Mouse (Mus musculus) layer of hippocampus, adult 18-20 months (tissue): ENCODE data around the gene Ncor1. TPM values are rescaled to one million over a fixed set of nuclear protein-coding genes. Genes with fewer than 3 reads are reported as not detected.
"Not testable (repeated sequence)": the region's sequence is repeated elsewhere in the genome, so short reads cannot be mapped to it uniquely, and the experiment has no call there.

Experiments
- DNase-seq, 2 experiments: peaks; one replicate each; pipeline ENCODE4 v3.0.0; 2022; ENCODE audit warnings: low spot score in 2 of 2
- total RNA-seq, 2 experiments: library from RNA; stranded (reverse); gene quantifications; 2 replicates each; pipeline ENCODE4 v1.2.3; 2021

The Ncor1 gene
- total RNA-seq, 2 experiments from 2014 or later: 268 to 281 TPM

DNA sequence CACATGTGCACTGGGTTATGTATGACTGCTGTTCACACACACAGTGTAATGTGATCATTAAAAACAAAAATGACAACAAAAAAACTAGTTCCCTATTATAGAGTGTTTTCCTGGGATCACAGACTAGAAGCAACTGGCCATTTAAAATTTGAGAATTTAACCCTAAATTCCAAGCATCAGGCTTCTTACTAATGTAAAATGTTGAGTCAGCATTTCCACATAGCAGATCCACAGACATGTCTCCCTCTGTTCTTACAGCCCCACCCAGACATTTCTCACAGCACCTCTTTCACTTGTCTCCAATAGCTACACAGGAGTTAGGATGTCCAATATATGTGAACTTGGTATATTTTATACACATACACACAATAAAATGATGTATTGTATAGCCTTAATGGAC, 88.4 kb downstream of the Ncor1 start:
- no peak for DNase-seq

DNA sequence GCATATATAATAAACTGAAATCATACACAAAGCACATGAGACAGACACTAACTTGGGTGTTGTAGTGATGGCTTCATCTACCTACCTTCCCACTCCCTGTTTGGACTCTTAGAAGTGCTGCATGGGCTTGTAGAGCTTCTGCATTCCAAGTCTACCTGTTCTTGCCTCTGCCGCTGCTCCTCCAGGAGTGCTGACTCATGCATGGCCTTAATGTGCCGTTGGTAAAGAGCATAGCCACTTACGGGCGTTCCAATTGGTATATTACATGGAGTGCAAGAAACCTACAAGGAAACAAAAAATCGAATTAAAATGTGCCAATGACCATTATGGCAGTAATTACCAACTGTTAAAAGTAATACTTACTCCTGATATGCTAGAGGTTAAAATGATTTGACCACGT, 91.5 kb downstream of the Ncor1 start:
- no peak for DNase-seq

DNA sequence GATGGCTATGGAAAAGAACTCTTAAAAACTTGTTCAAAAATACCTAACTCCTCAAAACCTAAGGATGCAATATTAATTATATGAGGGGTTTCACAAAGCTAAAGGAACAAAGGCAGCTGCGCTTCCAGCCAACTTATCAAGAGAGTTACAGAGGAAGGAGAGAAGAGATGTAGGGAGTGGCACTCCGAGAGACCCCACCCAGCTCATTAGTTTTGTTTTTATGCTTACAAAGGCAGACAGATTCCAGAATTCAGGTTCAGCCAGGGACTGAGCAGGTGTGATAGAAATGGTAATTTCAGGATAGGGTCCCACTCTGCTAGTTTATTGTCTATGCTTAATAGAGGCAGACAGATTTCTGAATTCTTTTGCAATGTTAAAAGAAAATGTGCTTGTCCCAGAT, 103.1 kb downstream of the Ncor1 start:
- DNase-seq: no peak

DNA sequence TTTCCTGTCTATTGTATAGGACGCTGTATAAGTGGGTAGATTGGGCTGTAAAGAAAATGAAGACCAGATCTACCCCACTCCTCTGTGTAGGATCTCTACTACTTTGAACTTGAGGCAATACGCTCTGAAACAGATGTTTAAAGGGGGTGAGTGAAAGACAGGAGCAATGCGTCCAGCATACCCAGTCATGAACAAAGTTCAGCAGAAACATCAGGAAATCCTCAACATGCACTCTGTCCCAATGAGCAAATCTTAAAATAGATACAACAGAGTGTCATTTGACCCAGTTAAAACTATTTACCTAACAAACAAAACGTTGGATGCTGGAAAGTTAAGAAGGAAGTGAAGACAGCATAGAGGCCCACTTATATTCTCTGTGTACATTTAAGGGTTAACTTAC, 106.4 kb downstream of the Ncor1 start:
- DNase-seq: no peak

DNA sequence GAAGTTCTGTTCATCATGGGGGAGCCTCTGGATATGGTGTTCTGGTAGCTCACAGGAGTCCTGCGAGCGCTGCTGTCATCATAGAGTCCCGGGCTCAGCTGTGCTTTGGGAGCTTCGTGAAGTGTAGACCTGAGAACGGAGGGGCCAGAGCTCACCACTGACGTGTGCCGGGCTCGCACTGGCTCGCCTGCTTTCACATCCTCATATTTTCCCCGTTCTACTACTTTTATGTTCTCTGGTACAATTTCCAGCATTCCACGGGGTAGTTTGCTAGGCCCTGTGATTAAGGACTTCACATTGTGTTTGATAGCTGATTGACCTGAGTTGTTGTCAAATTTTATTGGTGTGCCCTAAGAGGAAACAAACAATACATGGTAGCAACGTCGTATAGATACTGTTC, 115.3 kb downstream of the Ncor1 start:
- no peak for DNase-seq

DNA sequence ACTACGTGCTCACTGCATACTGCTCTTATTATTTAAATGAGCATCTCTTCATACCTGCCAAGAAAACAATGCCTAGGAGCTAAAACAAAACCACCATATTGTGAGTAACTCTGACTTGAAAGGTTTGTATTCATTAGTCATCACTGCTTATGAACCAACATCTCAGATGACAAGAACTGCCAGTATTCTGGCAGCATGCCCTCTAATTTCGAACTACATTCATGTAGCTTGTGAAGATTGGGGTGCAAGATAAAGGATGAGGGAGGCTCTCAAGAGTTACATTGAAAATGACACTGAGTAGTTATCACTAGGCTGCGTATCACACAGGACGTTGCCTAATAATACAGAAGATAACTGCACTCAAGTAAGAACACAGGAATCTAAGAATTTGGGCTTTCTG, 126.1 kb downstream of the Ncor1 start:
- DNase-seq: peak in 1 of 2 experiments; percentile 42

DNA sequence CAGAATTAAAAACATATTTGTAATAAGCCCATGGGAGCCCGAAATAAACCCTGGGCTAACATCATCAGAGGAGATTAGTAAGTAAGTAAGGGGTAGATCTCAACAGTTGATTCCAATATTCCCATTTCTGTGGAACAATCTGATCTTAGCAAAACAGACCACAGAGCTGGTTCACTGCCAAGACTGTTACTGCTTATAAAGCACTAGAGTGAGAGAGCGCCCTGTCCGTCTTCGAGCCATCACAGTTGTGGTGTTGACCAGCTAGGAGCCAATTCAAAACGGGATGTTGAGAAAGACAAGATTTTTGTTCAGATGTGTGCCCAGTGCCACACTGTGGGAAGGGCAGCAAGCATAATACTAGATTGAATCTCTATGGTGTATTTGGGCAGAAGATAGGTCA, 127.2 kb downstream of the Ncor1 start:
- peak in 1 of 2 experiments; percentile 45 for DNase-seq

DNA sequence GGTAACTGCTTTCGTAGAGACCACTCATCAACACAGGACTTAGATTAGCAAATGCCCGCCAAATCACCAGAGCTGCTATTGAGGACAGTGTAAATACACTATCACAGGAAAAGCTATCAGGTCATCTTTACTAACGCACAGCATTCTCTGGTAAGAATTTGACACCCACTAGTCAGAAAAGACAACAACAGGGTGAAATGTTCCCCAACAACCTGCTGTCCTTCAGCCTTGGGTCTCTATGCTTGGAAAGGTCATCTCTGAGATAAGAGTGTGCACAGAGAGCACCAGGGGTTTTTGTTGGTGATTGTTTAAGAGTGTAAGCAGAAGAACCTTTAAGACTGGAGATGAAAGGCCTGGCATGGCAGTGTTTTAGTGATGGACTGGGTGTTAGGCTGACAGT, 134.7 kb downstream of the Ncor1 start:
- no peak for DNase-seq

DNA sequence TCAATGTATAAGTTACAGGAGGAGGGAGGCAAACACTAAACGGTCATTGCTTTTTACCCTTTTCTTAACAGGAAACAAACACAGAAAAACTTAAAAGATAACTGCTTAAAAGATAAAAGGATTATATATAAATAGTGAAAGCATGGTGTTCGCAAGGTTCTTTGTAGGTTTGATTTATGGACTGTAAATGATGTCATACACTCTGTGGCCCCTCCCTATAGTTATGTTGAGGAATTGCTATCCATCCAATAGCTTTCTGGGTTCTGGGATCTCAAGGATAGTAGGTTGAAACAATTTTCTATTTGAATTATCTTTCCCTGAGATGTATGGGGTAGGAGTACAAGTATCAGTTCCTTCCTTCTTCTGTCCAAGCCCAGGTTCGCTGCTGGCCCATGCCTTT, 138.2 kb downstream of the Ncor1 start:
- no peak for DNase-seq

DNA sequence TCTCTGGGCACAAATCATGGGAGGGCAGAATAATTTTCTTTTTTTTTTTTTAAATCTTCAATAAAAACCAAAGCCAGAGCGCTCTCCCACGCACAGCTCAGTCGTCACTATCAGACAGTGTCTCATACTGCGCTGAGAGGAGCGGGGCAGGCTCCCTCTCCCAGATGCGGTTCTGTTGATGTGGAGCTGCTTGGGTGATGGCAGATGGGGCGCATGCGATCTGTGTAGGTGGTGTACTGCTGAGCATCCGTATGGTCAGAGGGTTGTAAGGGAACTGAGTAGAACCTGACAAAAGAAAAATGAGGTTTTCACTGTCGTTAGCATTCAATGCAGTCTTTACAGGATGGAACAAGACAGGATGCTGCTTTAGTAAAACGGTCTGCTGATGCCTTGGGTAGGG, 140.6 kb downstream of the Ncor1 start:
- peak; percentile 83 to 92 for DNase-seq

DNA sequence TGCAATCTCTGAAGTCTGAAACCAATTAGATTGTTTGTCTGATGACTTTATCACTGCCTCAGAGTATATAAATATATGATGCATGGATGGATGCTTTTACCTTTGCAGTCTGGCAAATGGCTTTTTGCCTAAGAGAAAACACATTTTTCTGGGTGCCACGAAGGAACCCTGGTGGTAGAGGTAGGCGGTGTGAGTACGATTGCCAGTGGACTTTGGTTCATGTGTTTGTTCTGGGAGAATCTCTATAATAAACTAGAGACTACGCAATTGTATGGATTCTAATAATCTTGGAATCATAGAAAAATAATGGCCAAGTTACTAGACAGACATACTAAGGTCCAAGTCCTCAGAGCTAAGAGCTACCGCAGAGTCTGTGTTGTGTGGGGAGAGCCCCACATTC, 143.4 kb downstream of the Ncor1 start:
- DNase-seq: no peak

DNA sequence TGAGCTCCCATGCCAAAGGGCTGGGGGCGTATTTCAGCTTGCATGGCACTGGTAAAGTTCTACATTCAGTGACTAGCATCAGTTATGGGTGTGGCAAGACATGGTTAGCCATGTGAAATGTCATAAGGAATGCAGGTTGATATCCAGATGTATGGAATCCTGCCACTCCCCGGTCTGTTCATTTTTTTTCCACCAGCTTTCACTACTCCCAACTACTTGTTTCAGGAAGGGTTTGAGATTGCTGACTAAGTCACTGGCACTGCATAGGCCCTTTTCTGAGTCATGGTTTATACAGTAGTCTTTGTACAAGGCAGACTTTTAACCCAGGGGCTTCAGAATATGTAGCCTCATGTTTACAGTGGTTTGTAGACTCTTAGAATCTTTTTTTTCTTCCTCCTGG, 149.0 kb downstream of the Ncor1 start:
- DNase-seq: no peak

DNA sequence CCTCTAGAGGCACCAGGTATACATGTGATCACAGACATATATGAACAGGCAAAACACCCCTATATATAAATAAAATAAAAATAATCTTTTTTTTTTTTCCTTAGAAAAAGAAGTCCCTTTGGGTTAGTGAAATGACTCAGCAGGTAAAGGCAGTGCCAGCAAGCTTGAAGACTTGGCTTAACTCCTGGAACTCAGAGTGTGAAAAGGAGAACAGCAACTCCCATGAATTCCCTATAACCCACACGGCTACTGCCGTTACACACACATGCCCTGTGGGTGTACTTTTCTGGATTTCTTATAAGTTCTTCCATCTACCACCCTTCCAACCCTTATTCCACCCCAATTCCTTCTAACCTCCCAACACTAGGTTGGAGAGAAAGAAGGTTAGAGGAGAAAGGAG, 152.5 kb downstream of the Ncor1 start:
- no peak for DNase-seq

DNA sequence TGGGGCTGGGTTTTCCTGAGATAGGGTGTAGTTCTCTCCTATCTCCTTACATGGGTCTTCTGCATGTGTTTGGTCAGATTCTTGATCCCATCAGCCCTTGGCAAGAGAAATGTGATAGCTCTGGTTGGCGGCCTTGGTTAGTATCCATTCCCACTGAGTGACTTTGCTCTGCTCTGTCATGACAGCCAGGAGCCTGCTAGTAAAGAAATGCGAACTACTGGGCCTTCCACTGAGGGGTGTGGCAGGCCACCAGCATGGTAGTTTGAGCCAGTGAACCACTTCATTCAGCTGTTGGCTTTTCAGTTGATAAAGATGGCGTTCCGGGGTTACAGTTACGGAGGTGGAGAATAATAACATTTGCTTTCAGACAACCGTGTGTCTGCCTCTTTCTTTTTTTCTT, 159.5 kb downstream of the Ncor1 start:
- DNase-seq: no peak

DNA sequence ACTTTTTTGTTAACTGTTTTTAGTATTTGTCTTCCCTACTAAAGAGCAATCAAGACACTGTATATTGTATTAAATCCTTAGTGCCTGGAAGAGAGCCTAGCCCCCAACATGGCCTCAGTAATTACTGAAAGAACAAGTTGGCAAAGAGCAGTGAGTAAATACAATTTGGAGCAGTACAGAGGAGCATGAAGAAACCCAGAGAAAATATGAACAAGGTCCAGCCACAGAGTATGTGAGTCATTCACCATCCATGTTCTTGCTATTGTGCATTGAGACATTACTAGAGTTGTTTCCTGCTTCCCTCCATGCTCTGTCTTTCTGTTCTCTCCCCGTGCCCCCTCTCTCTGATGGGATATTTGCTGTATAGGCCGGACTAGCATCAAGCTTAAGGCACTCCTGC, 164.2 kb downstream of the Ncor1 start:
- no peak for DNase-seq

DNA sequence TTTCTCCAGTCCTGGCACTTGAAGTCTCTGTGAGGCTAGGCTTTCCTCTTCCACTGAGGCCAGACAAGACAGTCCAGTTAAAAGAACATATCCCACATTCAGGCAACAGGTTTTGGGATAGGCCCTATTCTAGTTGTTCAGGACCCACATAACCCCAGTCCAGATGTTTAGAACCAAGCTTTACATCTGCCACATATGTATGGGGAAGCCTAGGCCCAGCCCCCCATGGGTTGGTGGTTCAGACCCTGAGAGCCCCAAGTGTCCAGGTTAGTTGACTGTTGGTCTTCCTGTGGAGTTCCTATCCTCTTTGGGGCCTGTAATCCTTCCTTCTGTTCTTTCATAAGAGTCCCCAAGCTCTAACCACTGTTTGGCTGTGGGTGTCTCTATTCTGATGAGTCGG, 170.6 kb downstream of the Ncor1 start:
- no peak for DNase-seq

DNA sequence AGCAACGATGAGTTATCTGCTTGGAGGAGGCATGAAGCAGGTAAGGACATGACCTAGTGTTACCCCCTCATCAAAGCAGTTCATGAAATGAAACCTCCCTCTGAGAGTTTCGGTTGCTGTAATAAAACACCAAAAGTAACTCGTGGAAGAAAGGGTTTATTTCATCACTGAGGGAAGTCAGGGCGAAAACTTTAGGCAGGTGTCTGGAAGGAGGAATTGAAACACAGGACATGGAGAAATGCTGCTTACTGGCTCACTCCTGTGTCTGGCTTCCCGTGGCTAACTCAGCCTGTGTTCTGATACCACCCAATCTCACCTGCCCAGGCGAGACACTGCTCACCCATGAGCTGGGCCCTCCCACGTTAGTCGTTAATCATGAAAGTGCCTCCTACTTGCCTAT, 173.3 kb downstream of the Ncor1 start:
- DNase-seq: no peak

DNA sequence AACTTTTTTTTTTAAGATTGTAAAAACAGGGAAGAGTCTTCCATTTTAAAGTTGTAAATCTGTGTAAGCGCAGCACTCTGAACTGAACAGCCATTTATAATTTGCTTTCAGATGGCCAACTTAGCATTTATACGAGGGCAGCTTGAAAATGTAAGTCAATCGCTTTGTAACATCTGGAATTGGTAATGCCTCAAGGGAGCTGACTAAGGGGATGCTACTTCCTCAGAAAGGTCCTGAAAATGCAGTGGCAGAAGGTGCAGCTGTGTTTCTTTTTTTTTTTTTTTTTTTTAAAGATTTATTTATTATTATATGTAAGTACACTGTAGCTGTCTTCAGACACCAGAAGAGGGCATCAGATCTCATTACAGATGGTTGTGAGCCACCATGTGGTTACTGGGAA, 174.3 kb downstream of the Ncor1 start:
- not testable (repeated sequence) for DNase-seq

DNA sequence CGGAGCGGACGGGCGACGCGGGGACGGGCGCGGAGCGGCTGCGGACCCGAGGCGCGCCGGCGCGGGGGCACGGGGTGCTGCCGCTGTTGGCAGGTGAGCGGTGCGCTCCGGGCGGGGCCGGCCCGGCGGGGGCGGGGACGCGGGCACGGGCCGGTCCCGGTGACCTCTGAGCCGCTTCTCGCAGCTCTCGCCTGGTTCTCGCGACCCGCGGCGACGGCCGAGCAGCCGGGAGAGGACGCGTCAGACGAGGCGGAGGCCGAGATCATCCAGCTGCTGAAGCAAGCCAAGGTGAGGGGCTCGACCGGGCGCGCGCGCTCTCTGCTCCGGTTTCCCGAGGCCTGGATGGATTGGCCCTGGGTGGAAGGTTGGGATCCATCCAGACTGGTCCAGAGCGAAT, 176.7 kb downstream of the Ncor1 start:
- no peak for DNase-seq

DNA sequence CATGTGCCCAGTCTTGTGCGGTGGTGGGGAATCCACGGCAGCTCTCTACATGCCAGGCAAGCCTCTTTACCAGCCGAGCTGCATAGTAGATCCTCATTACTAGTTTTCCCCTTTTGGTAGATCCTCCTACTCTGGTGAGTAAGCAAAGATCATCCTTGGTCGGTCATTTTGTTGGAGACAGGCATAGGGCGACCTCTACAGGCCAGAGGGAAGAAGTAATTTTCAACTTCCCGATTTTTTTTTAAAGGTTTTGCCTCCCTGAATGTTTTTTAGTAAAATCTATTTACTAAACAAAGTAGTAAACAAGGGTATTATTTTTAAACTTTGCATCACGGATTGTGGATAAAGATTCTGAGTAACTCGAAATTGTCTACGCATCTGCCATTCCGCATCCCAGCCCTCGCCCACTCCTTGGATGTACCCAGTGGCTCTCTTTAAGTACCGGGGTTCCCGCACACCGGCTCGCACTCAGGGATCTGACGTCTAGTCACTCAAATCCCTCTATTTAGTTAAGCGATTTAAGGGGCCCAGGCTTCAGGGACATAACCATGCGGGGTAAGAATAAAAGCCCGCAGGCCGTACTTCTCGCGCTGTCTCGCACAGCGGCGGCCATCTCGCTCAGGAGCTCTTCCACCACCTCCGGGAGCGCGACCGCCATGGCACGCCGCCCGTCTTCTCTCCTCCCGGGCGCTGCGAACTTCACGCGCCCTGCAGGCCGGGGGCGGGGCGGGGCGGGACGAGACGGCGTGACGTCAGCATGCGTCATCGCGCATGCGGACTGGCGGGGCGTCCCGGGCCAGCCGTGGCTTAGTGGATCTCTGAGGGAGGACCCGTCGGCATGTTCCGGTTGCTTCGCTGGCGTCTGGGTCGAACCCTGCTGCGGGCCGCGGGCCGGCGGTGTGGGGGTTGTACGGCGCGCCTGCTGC, 177.4 kb downstream of the Ncor1 start, which contains the start of the genes Zswim7 and Ttc19:
Zswim7 (minus strand) TSS at position 701 of the 926 bp plus-strand sequence.
Ttc19 (plus strand) TSS at position 799 of the 926 bp plus-strand sequence.
- DNase-seq: peak; percentile 83 to 93

DNA sequence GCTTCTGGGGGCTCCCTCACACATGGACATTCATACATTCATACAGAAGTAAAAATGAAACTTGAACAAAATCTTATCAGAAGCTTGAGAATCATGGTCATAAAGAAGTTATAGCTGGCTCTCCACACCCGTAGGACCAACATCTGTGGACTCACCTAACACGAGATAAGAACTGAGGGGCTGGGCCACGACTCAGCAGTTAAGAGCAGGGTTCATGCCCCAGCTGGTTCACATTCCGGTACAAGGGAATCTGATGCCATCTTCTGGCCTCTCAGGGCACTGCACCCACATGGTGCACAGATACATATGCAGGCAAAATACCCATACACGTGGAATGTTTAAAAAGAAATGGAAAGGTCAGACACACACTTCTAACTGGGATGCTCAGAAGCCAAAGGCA, 180.3 kb downstream of the Ncor1 start:
- DNase-seq: peak in 1 of 2 experiments; percentile 57

DNA sequence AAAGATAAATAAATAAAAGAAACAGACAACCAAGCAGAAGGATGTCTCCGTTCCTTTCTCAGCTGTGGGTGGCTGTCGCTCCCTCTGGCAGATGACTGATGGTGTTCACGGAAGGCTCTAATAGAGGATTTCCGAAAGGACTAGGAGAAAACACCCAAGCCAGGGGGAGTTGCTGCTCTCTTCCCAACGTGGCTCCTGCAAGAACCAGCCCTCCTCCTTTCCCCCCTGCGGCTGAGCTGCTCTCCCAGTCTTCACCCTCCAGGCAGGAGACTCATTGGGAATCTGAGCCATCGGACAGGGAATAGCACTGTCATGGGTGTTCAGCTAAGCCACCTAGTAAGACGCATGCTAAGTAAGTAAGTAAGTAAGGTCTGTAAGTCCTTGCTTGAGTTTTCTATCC, 181.3 kb downstream of the Ncor1 start:
- DNase-seq: peak in 1 of 2 experiments; percentile 22

DNA sequence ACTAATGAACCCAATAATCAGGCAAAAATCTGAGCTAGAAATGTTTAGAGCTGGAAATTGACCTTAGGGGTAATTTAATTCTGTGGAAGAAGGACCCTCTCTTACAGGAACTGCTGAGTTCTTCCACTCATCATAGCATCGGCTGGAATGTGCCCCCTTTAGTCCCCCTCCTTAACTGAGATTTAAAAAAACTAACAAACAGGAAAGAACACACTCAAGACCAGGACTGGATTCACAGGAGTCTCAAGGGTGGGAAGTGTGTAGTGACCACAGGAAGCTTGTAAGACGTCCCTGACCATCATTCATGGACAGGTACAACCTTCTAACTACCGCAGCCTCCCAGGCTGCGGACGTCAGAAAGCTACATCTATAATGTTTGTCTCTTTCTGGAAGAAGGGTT, 187.5 kb downstream of the Ncor1 start:
- DNase-seq: no peak
